Mouse (Mus musculus) liver, adult (tissue): ENCODE data around the gene Gnat3.

Experiments used
- GATA4 ChIP-seq: IDR thresholded peaks from 2 replicates; pipeline ENCODE4 v1.6.1; 2014; ENCODE audit warnings: mild to moderate bottlenecking, low read length; ENCODE audit not compliant: insufficient replicate concordance

Gnat3 gene

DNA sequence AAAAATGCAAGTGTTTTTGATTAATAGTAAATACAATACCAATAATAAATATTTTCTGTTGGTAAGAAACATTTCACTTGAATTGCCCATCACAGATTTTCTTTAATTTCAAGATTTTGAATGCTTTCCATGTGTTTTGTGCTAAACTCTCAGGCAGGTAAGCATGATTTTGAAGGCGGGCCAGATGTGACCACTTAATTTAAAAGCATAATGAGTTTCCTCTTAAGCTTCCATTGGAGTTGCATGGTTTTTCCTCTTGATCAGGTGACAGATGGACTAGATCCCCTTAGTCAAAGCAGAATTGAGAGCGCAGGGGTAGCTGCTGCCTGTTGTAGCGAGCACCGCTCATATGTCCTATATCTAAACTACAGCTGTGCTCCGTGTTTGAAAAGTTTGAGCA lies at the start of gene Gnat3:
Gnat3 (plus strand) TSS at position 301 of the 400 bp plus-strand sequence.
- TF ChIP-seq GATA4 = no peak

DNA sequence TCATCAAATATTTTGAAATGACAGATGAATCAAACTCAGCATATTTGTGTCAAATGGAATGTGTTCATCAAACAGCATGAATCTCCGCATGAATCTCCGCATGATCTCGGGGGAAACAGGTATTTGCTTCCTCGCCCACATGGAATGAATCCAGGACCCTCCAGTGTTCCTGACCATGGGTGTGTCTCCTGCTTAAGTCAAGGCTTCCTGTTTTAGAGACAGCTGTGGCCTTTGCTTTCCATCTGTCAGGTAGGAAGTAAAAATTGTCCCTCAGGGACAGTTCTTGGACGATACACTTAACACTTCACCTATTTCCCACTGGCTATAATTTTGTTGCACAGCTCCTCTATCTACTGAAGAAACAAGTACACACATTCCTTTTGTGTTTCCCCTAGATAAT lies 43.4 kb upstream of the Gnat3 start:
- no peak for TF ChIP-seq GATA4

DNA sequence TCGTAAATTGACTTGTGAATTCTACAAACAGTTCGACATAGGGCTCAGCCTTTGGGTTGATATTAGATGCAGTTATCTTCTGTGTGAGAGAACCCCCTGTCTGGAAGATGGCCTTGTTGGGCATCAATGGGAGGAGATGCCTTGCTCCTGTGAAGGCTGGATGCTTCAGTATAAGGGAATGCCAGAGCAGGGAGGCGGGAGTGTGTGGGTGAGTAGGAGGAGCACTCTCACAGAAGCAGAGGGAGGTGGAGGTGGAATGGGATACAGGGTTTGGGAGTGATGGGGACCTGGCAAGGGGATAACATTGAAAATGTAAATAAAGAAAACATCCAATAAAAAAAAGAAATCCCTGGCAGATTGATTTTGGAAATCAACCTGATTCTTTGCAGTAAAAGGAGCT lies 38.7 kb upstream of the Gnat3 start:
- no peak for TF ChIP-seq GATA4

DNA sequence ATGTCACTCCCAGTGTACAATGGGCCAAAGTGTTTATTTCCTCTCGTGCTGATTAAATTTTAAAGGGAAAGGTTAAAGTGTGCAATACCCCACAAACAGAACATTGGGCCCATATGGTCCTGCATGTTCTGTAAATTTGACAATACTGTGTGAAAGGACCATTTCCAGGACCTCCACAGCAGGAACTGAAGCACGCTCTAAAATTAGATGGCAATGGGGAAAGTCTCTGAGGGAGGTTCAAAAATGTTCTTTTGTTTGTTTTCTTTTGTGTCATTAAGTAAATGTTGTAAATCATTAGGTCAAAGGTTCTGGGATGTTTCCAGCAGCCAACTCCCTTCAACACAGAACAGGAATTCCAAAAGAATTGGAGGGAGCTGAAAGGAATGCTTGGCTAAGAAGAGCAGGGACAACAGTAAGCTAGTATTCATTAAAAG lies 38.2 kb upstream of the Gnat3 start:
- peak; percentile 70; the same call in 1 of the 2 replicates for TF ChIP-seq GATA4

DNA sequence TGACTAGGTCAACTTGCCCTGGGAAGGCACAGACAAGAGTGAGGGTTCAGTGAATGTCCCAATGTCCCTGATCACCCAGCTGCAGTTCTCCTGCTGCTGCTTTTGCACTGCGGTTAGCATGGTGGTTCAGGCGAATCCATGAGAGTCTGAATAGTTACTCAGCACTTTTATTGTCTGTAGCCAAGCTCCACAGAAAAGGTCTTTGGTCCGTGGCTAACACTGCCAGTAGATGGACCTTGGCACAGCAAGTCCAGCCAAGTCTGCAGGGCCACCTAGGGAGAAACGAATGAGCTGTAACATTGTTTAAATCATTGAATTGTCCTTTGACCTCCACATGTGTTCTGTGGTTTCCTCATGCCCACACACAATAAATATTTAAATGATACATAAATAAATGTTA lies 33.9 kb upstream of the Gnat3 start:
- no peak for TF ChIP-seq GATA4

DNA sequence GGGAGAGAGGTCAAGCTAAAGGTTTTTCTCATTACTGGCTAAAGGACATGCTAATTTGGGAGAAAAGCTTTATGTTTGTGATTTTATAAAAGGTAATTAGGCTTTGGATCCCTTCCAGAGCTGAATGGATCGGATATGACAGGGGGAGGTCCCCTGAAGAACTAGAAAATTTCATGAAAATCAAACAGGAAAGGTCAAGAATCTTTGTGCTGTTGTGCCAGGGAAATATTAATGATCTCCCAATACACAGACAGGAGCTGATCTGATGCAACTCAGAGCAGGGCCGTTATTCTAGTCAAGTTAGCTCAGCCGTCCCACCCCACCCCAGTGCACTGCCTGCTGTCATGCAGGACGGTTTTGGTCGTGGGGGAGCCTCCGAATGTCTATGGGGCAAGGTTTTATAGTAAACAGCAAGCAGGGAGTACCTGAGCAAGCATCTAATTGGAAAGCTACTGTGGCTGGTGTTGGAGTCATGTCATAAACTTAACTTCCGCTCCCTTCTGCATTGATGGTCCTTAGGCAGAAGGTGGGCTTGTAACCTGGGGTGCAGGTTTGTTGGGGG lies 33.3 kb upstream of the Gnat3 start:
- no peak for TF ChIP-seq GATA4

DNA sequence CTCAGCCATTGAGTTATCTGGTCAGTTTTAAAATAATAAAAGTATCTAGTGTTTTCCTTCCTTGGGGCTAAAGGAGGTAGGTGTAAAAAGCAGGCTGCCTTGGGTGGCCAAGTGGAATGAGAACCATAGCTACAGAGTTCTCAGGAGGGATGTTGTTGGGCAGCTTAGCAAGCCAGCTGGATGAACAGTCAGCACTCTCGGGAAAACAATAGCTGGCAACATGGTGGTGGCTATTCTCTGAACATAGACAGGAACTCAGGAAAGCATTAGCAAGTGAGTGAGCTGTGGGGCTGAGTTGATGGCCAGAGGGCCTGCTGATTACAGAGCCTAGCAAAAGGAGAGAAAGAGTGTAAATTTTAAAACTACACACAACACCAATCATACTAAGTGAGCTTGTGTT lies 27.8 kb upstream of the Gnat3 start:
- no peak for TF ChIP-seq GATA4

DNA sequence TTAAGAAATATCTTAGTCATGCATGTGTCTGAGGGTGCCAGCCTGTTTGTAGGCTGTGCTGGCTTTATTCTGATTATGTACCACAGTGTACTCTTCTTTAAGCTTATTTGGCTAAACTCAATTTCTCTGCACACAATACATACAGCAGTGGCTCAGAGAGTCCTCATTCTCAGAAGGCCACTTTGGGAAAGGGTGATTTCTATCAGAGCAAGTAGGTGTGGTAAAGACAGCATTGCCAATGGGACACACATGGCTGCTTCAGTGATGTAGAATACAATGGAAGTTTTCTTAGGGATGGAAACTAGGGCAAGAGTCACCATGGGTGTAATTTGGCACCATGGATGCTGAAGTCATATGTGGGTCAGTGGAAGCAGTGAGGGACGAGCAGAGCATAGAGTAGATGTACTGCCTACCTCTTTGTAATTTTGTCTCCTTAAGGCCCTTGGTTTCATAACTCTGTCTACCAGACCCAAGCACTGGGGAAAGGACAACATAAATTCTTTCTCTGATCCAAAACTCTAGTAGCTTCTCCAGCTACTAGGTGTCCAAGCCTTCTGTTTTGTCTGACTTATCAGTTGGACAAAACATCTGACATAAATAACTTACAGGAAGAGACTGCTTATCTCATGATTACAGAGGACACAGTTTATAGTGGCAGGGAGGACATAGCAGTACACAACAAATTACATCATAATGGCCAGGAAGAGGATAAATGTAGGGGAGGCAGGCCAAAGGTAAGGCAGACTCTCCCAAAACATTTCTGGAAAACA lies 24.0 kb upstream of the Gnat3 start:
- TF ChIP-seq GATA4 = peak; percentile 85

DNA sequence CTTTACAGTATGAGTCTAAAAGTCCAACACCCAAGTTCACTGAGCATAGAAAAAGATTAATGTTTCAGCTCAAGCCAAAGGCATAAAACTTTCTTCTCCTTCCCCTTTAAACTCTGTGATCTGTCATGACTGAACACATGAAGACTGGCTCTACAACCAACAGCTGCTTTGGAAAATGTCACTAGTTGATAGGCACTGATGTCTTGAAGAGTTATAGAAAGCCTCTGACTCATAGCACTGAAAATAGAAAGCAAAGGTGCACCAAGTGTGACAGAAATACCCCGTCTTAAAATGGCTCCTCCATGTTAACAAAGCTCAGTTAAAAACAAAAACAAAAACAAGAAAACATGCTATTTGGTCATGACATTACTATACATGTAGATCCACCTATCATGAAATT lies 5.9 kb upstream of the Gnat3 start:
- TF ChIP-seq GATA4 = no peak

DNA sequence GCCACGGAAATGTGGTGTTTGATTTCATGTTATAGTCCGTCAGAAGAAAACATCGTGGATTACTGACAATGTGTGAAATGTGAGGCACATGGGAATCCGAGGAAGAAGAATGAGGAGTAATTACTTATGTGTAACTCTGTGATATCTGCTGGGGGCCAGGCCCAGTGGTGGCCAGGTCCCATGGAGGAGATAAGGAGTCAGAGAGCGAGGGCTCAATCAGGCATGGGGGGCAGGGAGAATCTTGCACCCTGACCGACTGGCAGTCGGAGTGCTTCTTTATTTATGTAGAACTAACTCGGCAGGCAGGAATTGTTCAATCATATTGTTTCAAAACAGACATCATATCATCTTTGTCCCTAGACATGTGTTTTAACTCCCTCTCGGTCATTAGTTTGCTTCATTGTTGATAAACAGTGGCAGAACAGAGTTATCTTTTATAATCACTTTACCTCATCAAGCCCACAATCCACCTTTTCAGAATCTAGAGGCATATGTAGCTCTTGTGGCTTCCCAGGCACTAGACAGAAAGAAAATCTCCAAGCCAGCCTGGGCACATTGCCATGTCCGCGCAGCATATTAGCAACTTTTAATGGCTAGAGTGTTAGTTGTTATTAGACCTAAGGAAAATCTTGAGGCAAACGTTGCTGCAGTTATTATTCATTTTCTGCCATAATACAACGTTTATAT lies 7.5 kb downstream of the Gnat3 start:
- no peak for TF ChIP-seq GATA4

DNA sequence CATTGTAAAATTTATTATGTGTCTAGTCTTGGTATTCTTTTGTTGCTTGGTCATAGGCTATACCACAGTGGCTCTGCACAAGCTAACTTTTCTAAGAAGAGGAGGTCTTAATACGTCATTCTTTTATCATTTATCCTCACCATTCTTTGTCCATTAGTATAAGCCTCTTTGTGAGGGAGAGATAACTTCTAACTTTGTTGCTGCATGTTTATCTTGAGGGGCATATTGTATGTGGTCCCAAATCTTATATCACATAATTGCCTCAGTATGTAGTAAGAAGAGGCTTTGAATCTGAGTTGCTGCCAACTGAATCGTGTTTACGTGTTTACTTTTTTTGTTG lies 8.0 kb downstream of the Gnat3 start:
- TF ChIP-seq GATA4 = no peak

DNA sequence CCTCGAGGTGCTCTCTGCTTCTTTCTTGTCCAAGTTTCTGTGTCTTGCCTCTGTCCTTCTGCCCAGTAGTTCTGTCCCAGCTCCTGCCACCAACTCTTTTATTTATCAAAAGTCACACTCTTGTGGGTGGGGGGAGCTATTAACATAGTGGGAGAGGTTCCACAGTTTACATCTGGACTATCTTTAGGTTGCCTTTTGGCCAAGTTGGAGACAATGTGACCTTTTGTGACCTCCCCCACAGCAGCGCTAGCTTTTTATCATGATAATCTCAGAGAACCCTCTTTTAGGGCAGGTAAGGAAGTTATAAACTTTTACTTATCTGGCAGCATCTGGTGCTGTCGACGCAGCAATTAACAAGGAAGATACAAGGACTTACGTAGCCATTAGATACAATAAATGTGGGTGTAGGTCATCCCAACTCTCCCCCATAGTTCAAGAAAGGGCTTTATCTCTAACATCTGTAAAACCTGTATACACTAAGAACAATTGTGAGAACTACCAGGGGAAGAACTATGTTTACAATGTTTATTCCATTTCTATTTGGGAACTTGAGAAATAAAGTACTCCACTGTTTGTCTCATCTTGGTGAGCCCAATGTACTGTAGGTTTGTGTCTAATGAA lies 18.3 kb downstream of the Gnat3 start:
- TF ChIP-seq GATA4 = no peak

DNA sequence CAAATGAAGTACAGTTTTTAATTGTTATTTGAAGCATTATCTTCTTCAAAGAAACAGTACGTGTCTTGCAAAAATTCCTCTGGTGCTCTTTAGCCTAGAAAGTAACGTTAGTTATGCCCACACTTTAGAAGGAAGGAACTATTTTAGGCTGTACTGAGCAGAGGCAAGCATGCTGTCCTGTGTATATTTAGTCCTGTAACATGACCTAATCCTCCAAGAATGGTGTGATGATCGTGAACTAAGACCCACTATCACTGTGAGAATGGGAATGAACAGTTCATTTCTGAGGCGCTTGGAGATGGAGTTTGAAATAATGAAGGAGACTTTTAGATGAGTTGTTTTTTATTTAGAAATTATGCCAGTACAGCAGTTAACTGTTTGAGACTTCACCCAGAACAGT lies 20.4 kb downstream of the Gnat3 start:
- TF ChIP-seq GATA4 = no peak

DNA sequence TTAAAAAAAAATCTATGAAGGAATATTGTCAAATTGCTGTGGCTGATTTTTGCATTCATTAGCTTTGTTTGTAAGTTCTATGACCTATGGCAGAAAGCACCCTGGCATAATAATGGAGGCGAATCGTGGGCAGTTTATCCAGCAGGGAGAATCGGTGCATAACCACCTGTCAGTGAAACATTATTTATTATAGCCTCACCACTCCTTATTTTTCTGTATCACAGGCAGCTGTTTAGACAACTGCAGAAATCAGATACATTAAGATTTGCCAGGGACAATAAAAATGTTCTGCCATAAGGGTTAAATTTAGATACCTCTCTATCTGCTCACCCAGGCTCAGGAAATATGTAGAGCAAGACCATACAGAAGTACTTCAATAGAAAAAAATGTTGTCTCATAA lies 22.2 kb downstream of the Gnat3 start:
- TF ChIP-seq GATA4 = no peak

DNA sequence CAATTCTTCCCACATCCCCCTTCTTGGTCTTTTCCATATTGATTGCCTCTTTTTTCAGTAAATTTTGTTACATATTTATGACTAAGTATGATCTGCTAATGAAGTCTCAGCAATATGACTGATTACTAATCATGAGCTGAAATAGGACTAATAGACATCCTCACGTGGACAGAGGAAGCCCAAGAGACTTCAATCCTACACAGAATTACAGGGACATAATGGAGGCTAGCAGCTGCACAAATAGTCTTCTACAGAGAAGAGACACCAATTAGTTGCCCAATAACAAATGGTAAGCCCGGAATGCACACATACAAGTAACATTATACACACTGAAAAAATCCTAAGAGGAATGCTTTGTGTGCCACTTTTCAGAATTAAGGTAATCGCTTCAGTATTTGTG lies 24.3 kb downstream of the Gnat3 start:
- TF ChIP-seq GATA4 = no peak

DNA sequence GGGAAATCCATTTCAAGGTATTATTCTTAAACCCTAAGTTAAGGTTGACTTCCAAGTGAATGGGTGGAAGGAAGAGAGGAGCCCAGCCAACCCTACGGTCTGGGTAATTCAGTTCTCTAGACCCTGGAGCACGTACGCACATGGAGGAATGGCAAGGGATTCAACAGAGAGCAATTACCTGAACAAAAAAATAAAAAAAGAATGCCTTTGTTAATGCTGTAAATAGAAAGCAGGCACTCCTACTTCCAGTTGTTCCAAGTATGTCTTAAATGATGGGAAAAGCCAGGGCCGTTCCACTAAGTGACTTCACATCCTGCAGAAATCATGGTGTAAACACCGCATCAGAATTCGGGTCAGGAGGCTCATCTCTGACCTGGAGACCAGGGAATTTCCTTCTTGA lies 28.3 kb downstream of the Gnat3 start:
- TF ChIP-seq GATA4 = no peak
